Mouse (Mus musculus): ENCODE measurements at regions not wholly inside any gene's neighbourhood (a gene's known extent, or its start where the extent isn't known, plus 50 kb on each side); places are given as distances from the start of the nearest gene placed in this dataset.
A peak's percentile ranks its signal among the peaks of the same experiment; 100 is the strongest.

DNA sequence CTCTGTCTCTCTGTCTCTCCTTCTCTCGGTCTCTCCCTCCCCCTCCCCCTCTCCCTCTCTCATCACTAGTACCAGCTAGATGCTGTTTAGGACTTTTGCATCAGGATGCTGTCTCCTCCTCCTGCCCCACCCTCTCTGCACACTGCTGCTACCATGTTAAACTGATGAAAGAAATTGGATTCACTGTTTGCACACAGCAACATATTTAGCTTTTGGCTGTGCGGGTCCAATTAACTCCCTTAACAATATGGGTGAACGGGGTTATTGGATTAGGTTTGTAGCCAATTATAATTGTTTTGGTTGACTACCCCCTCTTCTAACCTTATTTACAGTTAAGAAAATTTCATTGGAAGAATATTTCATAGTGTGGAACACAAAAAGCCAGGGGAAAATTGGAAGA is 424.0 kb upstream of the Sorcs1 start:
- no peak overlapping the region for H3K9ac ChIP-seq
- H3K4me3 ChIP-seq (ENCODE audit: low read depth, low read length): no peak overlapping the region
- DNase-seq (no peak), ATAC-seq (ENCODE audit: insufficient read depth) (no peak)
- H3K4me1 ChIP-seq (ENCODE audit: insufficient read depth): no peaks in the 10 kb centered on the region
- no peaks in the 10 kb centered on the region for H3K9me3 ChIP-seq (ENCODE audit: low read depth, low read length)
- H3K4me2 ChIP-seq: no peak overlapping the region
- no peak overlapping the region for H3K27ac ChIP-seq (ENCODE audit: low read depth)
- H3K27me3 ChIP-seq (ENCODE audit: insufficient read depth, low read length): no peaks in the 10 kb centered on the region
- WGBS: 81% methylated on average over 3 of the region's 3 CpGs
- H3K36me3 ChIP-seq (ENCODE audit: insufficient read depth): no peaks in the 10 kb centered on the region
- TF ChIP-seq CTCF (IDR thresholded peaks at IDR 0.05; ENCODE audit: low read depth): no peak

DNA sequence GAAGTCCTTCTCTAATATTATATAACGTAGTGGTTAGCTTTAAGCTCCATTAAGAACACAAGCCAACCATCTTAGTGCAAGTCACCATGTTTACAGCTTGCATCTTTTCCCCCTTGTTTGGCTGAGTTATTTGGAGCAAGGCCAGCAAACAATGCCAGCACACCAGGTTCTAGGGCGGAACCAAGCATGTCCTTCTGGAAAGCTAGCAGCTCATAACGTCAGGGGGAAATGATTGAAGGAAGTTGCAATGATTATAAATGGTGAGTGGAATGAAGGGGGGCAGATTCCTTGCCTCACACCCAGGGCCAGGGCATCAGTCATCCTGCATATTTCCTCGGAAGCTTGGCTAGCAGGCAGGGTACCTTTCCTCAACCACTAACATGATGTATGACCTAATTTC is 396.3 kb upstream of the Sorcs1 start:
- H3K27me3 ChIP-seq (ENCODE audit: insufficient read depth, low read length): no peaks in the 10 kb centered on the region
- no peak overlapping the region for H3K27ac ChIP-seq (ENCODE audit: low read depth)
- DNase-seq: peak; percentile 76
- TF ChIP-seq CTCF (IDR thresholded peaks at IDR 0.05; ENCODE audit: low read depth): no peak
- H3K36me3 ChIP-seq (ENCODE audit: insufficient read depth): no peaks in the 10 kb centered on the region
- no peak overlapping the region for H3K4me3 ChIP-seq (ENCODE audit: low read depth, low read length)
- H3K4me2 ChIP-seq: no peak overlapping the region
- H3K4me1 ChIP-seq (ENCODE audit: insufficient read depth): 0 out of 2 replicates have a peak, but pooled peaks cover 3% of the 10 kb centered on the region
- peak; percentile 77 for ATAC-seq (ENCODE audit: insufficient read depth)
- no peak overlapping the region for H3K9ac ChIP-seq
- H3K9me3 ChIP-seq (ENCODE audit: low read depth, low read length): no peaks in the 10 kb centered on the region
- 29% methylated on average over 4 of the region's 4 CpGs for WGBS

DNA sequence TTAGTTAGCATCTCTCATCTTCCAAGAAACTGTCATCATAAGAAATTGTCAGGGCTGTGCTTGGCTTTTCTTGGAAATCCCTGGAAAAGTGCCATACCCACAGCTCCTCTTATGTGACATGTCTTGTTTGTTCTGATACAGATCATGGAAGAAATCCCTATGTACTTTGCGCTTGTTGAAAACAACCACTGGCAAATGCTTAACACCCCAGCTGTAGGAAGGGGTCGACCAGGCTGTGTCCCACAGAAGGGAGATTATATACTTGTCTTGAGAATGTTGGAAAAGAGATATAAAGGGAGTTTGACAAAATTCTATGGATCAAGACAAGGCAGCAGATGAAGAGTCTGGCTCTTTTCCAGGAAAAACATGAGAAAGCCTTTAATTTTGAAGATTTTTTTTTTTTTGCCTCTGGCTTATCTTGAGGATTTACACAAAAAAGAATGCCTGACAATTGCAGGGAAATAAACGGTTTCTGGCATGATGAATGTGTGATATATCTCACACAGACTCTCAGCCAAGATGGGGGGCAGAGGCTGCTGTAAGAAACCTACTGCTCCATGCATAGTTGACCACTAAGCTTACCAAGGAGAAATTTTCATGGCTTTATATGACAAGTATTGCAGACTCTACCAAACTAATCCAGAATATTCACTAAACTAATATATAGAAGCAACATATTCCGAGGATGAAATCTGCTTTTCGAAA is 381.7 kb upstream of the Sorcs1 start:
- Histone ChIP-seq H3K9me3 (ENCODE audit: low read depth, low read length) (no peaks in the 10 kb centered on the region), H3K9ac (no peak overlapping the region), H3K36me3 (ENCODE audit: insufficient read depth) (no peaks in the 10 kb centered on the region), H3K27ac (ENCODE audit: low read depth) (no peak overlapping the region), H3K27me3 (ENCODE audit: insufficient read depth, low read length) (no peaks in the 10 kb centered on the region), H3K4me3 (ENCODE audit: low read depth, low read length) (no peak overlapping the region), H3K4me2 (no peak overlapping the region), H3K4me1 (ENCODE audit: insufficient read depth) (no peaks in the 10 kb centered on the region)
- 42% methylated on average over 5 of the region's 5 CpGs for WGBS
- DNase-seq: peak; percentile 89
- peak; percentile 94 for ATAC-seq (ENCODE audit: insufficient read depth)
- no peak for TF ChIP-seq CTCF (IDR thresholded peaks at IDR 0.05; ENCODE audit: low read depth)

DNA sequence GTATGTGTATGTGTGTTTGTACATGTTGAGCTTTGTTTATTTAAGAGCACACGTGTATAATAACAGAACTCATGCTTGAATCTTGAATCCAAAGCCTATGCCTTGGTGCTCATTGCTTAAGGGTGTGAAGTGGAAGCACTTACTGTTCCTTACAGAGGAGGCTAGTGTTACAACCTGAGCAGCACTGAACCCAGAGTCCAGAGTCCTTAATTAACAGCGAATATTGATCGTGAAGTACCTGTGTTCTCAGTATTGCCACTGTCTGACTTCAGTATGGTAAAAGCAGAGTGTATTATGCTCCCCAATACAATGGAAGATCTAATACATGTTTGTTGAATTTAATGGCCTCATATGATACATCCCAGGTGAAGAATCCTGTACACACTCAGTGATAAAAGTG is 365.1 kb upstream of the Sorcs1 start:
- no peaks in the 10 kb centered on the region for H3K27me3 ChIP-seq (ENCODE audit: insufficient read depth, low read length)
- no peaks in the 10 kb centered on the region for H3K36me3 ChIP-seq (ENCODE audit: insufficient read depth)
- no peak overlapping the region for H3K9ac ChIP-seq
- 82% methylated on average over 3 of the region's 3 CpGs for WGBS
- no peak overlapping the region for H3K27ac ChIP-seq (ENCODE audit: low read depth)
- ATAC-seq (ENCODE audit: insufficient read depth): no peak
- H3K9me3 ChIP-seq (ENCODE audit: low read depth, low read length): no peaks in the 10 kb centered on the region
- H3K4me3 ChIP-seq (ENCODE audit: low read depth, low read length): no peak overlapping the region
- no peak for DNase-seq
- TF ChIP-seq CTCF (IDR thresholded peaks at IDR 0.05; ENCODE audit: low read depth): no peak
- H3K4me2 ChIP-seq: no peak overlapping the region
- H3K4me1 ChIP-seq (ENCODE audit: insufficient read depth): no peaks in the 10 kb centered on the region

DNA sequence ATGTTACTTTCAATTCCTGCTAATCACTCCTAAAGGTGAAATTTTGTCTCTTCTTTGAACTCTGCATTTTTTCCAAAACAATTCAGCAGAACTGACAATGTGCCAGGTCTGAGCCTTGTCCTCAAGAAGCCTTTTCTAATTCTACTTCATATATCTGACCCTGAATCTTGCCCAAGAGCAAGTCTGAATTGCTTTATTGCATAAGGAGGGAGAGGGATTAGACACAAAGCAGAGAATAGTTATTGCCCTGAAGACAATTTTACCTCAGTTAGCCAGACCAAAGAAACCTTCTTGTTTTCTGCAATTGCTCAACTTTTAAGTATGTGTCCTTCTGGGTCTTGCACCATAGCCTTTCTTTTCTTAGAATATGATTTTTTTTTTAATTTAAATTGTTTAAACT is 316.0 kb upstream of the Sorcs1 start:
- ATAC-seq (ENCODE audit: insufficient read depth): no peak
- Histone ChIP-seq H3K27ac (ENCODE audit: low read depth) (no peak overlapping the region), H3K4me3 (ENCODE audit: low read depth, low read length) (no peak overlapping the region), H3K4me1 (ENCODE audit: insufficient read depth) (no peaks in the 10 kb centered on the region), H3K36me3 (ENCODE audit: insufficient read depth) (no peaks in the 10 kb centered on the region), H3K4me2 (no peak overlapping the region), H3K27me3 (ENCODE audit: insufficient read depth, low read length) (no peaks in the 10 kb centered on the region), H3K9ac (no peak overlapping the region), H3K9me3 (ENCODE audit: low read depth, low read length) (no peaks in the 10 kb centered on the region)
- DNase-seq: no peak
- no peak for TF ChIP-seq CTCF (IDR thresholded peaks at IDR 0.05; ENCODE audit: low read depth)

DNA sequence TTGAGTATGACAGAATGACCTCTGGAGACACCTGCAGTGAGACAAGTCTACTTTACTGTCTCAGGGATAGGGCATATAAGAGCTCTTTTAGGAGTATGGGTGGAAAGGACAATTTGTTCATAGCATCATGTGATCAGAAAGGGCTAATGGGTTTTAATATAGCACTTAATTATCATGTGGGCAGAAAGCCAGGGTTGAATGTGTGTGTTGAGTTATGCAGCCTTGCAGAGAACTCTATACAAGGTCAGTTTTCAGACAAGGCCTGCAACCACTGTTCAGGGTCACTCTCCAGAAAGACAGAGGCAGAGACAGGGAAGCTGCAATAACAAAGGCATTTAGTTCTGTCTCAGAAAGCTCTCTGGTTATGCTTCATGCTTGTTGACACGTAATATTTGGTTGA is 292.6 kb upstream of the Sorcs1 start:
- Histone ChIP-seq H3K4me3 (ENCODE audit: low read depth, low read length) (no peak overlapping the region), H3K27ac (ENCODE audit: low read depth) (no peak overlapping the region), H3K4me2 (no peak overlapping the region), H3K9ac (no peak overlapping the region), H3K4me1 (ENCODE audit: insufficient read depth) (no peaks in the 10 kb centered on the region), H3K36me3 (ENCODE audit: insufficient read depth) (no peaks in the 10 kb centered on the region), H3K27me3 (ENCODE audit: insufficient read depth, low read length) (no peaks in the 10 kb centered on the region), H3K9me3 (ENCODE audit: low read depth, low read length) (no peaks in the 10 kb centered on the region)
- peak; percentile 52 for DNase-seq
- WGBS: 55% methylated on average over 1 of the region's 1 CpGs
- TF ChIP-seq CTCF (IDR thresholded peaks at IDR 0.05; ENCODE audit: low read depth): no peak
- no peak for ATAC-seq (ENCODE audit: insufficient read depth)

DNA sequence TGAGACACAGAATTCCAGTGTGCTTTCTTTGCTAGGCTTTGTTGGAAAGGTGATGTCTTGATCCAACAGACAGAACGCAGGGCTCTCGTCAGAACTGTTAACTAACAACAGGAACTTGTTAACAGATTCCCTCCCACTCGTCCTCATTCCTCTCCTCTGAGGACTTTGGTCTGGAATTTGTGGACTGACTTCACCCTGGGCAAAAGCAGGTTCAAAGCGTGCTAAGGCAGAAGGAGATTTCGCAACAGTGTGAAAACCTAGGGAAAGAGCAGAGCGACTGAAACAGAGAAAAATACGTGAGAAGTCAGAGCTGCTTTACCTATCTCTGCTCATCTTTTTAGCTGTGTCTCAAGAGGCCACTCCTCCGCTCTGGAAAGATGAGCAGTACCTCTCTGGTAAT is 283.5 kb upstream of the Sorcs1 start:
- no peaks in the 10 kb centered on the region for H3K9me3 ChIP-seq (ENCODE audit: low read depth, low read length)
- TF ChIP-seq CTCF (IDR thresholded peaks at IDR 0.05; ENCODE audit: low read depth): no peak
- no peak overlapping the region for H3K27ac ChIP-seq (ENCODE audit: low read depth)
- H3K9ac ChIP-seq: no peak overlapping the region
- no peak overlapping the region for H3K4me3 ChIP-seq (ENCODE audit: low read depth, low read length)
- H3K27me3 ChIP-seq (ENCODE audit: insufficient read depth, low read length): no peaks in the 10 kb centered on the region
- no peak overlapping the region for H3K4me2 ChIP-seq
- 41% methylated on average over 8 of the region's 8 CpGs for WGBS
- no peak for ATAC-seq (ENCODE audit: insufficient read depth)
- no peaks in the 10 kb centered on the region for H3K4me1 ChIP-seq (ENCODE audit: insufficient read depth)
- peak; percentile 0 for DNase-seq
- no peaks in the 10 kb centered on the region for H3K36me3 ChIP-seq (ENCODE audit: insufficient read depth)

DNA sequence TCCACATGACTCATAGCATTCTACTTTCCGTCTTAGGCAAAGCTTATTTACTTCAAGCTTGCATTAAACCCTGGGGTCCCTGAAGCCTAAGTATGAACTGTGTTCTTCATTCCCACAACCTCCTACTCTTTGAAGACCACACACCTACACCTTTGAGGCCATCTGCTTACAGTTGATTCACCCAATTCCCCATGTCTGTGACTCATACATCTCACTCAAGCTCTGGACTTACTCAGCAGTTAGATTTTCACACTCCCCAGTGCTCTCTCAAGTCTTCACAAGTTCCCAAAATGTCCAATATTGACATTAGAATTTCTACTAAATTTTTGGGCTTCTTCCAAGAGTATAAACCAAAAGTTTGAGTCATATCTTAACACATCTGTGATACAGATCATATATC is 266.6 kb upstream of the Sorcs1 start:
- H3K4me3 ChIP-seq (ENCODE audit: low read depth, low read length): no peak overlapping the region
- H3K9ac ChIP-seq: no peak overlapping the region
- H3K4me1 ChIP-seq (ENCODE audit: insufficient read depth): no peaks in the 10 kb centered on the region
- TF ChIP-seq CTCF (IDR thresholded peaks at IDR 0.05; ENCODE audit: low read depth): no peak
- H3K4me2 ChIP-seq: no peak overlapping the region
- ATAC-seq (ENCODE audit: insufficient read depth) (no peak), DNase-seq (no peak)
- WGBS: 79% methylated on average over 1 of the region's 1 CpGs
- H3K27ac ChIP-seq (ENCODE audit: low read depth): no peak overlapping the region
- no peaks in the 10 kb centered on the region for H3K36me3 ChIP-seq (ENCODE audit: insufficient read depth)
- H3K9me3 ChIP-seq (ENCODE audit: low read depth, low read length): no peaks in the 10 kb centered on the region
- H3K27me3 ChIP-seq (ENCODE audit: insufficient read depth, low read length): no peaks in the 10 kb centered on the region

All from lung, embryonic 14.5 days (tissue).